Mouse (Mus musculus) heart, adult 2 months (tissue): ENCODE measurements at regions not wholly inside any gene's neighbourhood (a gene's known extent, or its start where the extent isn't known, plus 50 kb on each side); places are given as distances from the start of the nearest gene placed in this dataset.

Experiments used
- CTCF ChIP-seq: fragments of 200-600 bp; IDR thresholded peaks from 2 replicates; pipeline ENCODE4 v1.8.1; 2022; ENCODE audit warnings: antibody characterized with exemption, mild to moderate bottlenecking, moderate library complexity
- POLR2A ChIP-seq: fragments of 200-500 bp; IDR thresholded peaks from 2 replicates; pipeline ENCODE4 v1.6.1; 2011; ENCODE audit warnings: mild to moderate bottlenecking, low read depth, low read length, control low read depth; ENCODE audit not compliant: insufficient read depth

DNA sequence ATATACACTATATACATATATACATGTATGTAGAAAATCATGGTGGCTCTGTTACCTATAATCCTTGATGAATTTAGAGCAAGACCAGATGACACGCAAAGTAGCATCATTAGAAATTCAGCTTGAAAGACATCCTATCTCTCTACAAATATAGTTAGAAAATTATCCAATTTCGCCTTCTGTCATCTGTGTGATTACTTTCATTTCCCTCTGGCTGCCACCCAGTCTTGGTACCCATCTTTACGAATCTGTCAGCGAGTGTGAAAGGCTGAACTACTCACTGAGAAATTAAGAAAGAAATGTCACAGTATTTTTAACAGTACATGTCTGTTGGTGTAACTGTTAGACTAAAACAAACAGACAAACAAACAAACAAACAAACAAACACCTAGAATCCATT lies 67.8 kb upstream of the Gm14444 start:
- no peak for TF ChIP-seq CTCF
- TF ChIP-seq POLR2A: no peak
